Mouse (Mus musculus) embryonic facial prominence, embryonic 10.5 days (tissue): ENCODE data around the gene Tanc1. TPM values are rescaled to one million over a fixed set of nuclear protein-coding genes. Genes with fewer than 3 reads are reported as not detected.

ENCODE experiments used
- DNase-seq: peaks from one replicate; pipeline ENCODE4 v3.0.0-alpha.2; 2017; ENCODE audit warnings: low spot score
- H3K27ac ChIP-seq: fragments of 300-500 bp; sonication (generic); replicated peaks from 2 replicates; pipeline ENCODE4 v1.5.1; 2016; ENCODE audit warnings: mild to moderate bottlenecking
- H3K27me3 ChIP-seq: fragments of 300-500 bp; sonication (generic); replicated peaks from 2 replicates; pipeline ENCODE4 v1.6.1; 2016; ENCODE audit warnings: low read depth, mild to moderate bottlenecking; ENCODE audit not compliant: poor library complexity, severe bottlenecking
- H3K36me3 ChIP-seq: fragments of 300-500 bp; sonication (generic); replicated peaks from 2 replicates; pipeline ENCODE4 v1.6.1; 2016; ENCODE audit warnings: mild to moderate bottlenecking, moderate library complexity
- H3K4me1 ChIP-seq: fragments of 300-500 bp; sonication (generic); 2 replicates; pipeline ENCODE4 v1.6.1; 2016
- H3K4me3 ChIP-seq: fragments of 300-500 bp; sonication (generic); 2 replicates; pipeline ENCODE4 v1.5.1; 2016; ENCODE audit warnings: mild to moderate bottlenecking, moderate library complexity
- H3K9me3 ChIP-seq: fragments of 300-500 bp; sonication (generic); 2 replicates; pipeline ENCODE4 v1.6.1; 2016; ENCODE audit warnings: mild to moderate bottlenecking
- WGBS: fragments of 180-500 bp; shearing (Covaris S2); methylation state at CpG from one replicate; pipeline ENCODE4 v1.1.7; 2016; 5-methylcytosine and 5-hydroxymethylcytosine counted together
- polyA plus RNA-seq: library from polyadenylated mRNA; unstranded; fragments of >200 nt; fragmentation: Nextera tagmentation; extraction: Ambion mirVana; gene quantifications from 2 replicates; pipeline ENCODE4 v1.2.1, GENCODE M21; 2016

Gene Tanc1
- polyA plus RNA-seq, 1 experiment from 2014 or later = 41.2 TPM

DNA sequence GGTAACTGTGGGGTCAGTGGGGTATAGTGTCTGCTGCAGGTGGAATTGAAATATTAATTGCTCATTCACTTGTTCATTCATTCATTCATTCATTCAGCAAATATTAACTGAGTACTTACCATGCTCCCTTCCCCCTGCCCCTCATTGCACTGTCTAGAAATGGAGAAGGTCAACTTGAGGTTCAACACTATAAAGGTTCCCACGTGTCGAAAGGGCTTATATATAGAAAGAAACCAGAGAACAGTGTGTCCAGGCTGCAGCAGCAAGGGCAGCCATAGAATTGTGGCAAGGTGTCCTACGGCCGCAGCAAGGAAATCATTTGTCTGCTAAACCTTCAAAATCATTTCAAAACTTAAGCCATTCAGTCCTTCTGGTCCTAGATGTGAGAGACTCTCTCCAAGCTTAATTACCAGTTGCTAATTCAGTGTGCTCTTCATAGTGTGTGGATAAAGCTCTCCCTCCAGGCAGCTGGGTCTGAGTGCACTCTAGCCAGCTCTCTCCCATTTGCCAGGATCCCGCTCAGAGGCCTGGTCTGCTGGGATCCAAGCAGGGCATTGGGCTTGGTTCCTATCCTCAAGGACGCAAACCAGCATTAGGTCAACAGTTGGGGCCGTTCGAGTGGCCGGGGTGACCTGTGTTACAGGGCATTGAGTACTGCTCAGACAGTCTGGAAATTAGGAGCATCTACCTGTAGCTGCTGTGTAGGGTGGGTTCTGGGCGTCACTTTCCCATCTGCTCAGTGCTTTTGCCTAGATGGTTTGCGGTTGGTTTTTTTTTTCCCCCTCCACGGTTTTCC lies 172.2 kb downstream of the Tanc1 start:
- no peak overlapping the region for H3K27ac ChIP-seq
- H3K27me3 ChIP-seq = no peaks in the 10 kb centered on the region
- no peak for DNase-seq
- 89% methylated on average over 12 of the region's 12 CpGs for WGBS
- no peak overlapping the region for H3K4me3 ChIP-seq
- peaks cover 17% of the 10 kb centered on the region for H3K4me1 ChIP-seq
- peaks cover 56% of the 10 kb centered on the region for H3K36me3 ChIP-seq
- no peaks in the 10 kb centered on the region for H3K9me3 ChIP-seq

DNA sequence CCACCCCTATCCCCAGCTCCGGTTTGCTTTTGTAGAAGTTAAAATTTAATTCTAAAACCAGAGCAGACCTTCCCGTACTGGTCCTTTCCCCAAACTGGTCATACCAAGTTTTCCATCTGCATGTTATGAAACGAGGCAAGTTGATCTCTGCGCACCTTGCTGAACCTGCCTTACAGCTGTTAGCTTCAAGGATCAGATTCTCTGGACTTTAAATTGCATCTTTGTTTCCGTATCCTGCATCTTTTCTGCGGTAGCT lies 172.7 kb downstream of the Tanc1 start:
- DNase-seq = no peak
- H3K36me3 ChIP-seq = peaks cover 51% of the 10 kb centered on the region
- 85% methylated on average over 6 of the region's 6 CpGs for WGBS
- H3K4me1 ChIP-seq = peaks cover 18% of the 10 kb centered on the region
- no peak overlapping the region for H3K4me3 ChIP-seq
- no peaks in the 10 kb centered on the region for H3K9me3 ChIP-seq
- no peaks in the 10 kb centered on the region for H3K27me3 ChIP-seq
- H3K27ac ChIP-seq = no peak overlapping the region

- Histone ChIP-seq H3K4me1 (peaks cover 16% of the 10 kb centered on the region), H3K4me3 (no peak overlapping the region), H3K36me3 (peaks cover 48% of the 10 kb centered on the region), H3K27me3 (no peaks in the 10 kb centered on the region), H3K9me3 (no peaks in the 10 kb centered on the region), H3K27ac (no peak overlapping the region)
- DNase-seq = no peak
- WGBS = 84% methylated on average over 13 of the region's 13 CpGs
These were observed 173.8 kb downstream of the Tanc1 start for GRCm38 (mm10) chr2:59785597-59785996.

- Histone ChIP-seq H3K27me3 (no peaks in the 10 kb centered on the region), H3K4me1 (peaks cover 9% of the 10 kb centered on the region), H3K4me3 (no peak overlapping the region), H3K27ac (no peak overlapping the region), H3K36me3 (peaks cover 67% of the 10 kb centered on the region), H3K9me3 (no peaks in the 10 kb centered on the region)
- WGBS = 74% methylated on average over 7 of the region's 7 CpGs
- DNase-seq = no peak
These were observed 177.1 kb downstream of the Tanc1 start for GRCm38 (mm10) chr2:59788704-59789500.

DNA sequence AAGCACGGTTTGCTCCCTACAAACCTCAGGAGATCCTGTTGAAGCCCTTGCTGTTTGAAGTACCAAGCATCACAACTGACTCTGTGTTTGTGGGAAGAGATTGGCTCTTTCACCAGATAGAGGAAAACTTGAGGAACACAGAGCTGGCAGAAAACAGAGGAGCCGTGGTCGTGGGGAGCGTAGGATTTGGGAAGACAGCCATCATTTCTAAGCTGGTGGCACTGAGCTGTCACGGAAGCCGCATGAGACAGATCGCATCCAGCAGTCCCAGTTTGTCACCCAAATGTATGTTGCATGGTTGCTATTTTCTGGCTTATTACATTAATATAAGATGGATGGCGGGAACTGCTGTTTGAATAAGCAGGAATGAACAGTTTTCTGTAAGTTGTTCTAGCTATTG lies 179.8 kb downstream of the Tanc1 start:
- peaks cover 9% of the 10 kb centered on the region for H3K4me1 ChIP-seq
- H3K27me3 ChIP-seq = no peaks in the 10 kb centered on the region
- no peak overlapping the region for H3K27ac ChIP-seq
- DNase-seq = no peak
- H3K36me3 ChIP-seq = peaks cover 78% of the 10 kb centered on the region
- no peak overlapping the region for H3K4me3 ChIP-seq
- WGBS = 93% methylated on average over 8 of the region's 8 CpGs
- no peaks in the 10 kb centered on the region for H3K9me3 ChIP-seq

GRCm38 (mm10) chr2:59793337-59793736 lies 181.5 kb downstream of the Tanc1 start:
- DNase-seq = no peak
- Histone ChIP-seq H3K4me3 (no peak overlapping the region), H3K36me3 (peaks cover 70% of the 10 kb centered on the region), H3K27me3 (no peaks in the 10 kb centered on the region), H3K4me1 (peaks cover 9% of the 10 kb centered on the region), H3K27ac (no peak overlapping the region), H3K9me3 (no peaks in the 10 kb centered on the region)
- 82% methylated on average over 9 of the region's 9 CpGs for WGBS

DNA sequence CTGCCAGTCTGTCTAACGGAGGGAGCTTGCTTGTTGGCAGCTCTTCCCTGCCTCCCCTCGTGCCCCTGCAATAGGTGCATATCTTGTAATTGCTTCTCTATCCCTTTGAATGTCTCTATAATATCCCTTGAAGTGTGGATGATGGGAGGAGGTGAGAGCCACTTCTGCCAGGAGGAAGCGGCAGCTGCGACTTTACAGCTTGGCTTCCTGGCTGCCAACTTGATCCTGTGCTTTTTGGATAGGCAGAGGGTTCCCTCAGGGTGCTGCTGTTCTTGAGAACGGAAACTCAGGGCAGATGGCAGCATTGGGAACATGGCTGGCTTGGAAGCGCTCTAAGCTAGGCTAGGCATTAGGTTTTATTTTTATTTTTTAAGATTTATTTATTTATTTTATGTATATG lies 183.0 kb downstream of the Tanc1 start:
- H3K36me3 ChIP-seq = peaks cover 84% of the 10 kb centered on the region
- no peak overlapping the region for H3K27ac ChIP-seq
- no peak overlapping the region for H3K4me3 ChIP-seq
- no peak for DNase-seq
- peaks cover 8% of the 10 kb centered on the region for H3K4me1 ChIP-seq
- no peaks in the 10 kb centered on the region for H3K9me3 ChIP-seq
- no peaks in the 10 kb centered on the region for H3K27me3 ChIP-seq
- 91% methylated on average over 6 of the region's 6 CpGs for WGBS

GRCm38 (mm10) chr2:59798934-59799532 lies 187.2 kb downstream of the Tanc1 start:
- DNase-seq = no peak
- Histone ChIP-seq H3K9me3 (no peaks in the 10 kb centered on the region), H3K4me3 (no peak overlapping the region), H3K27ac (peak overlapping the region; percentile 48; the same call in 1 of the 2 replicates), H3K36me3 (peaks cover 91% of the 10 kb centered on the region), H3K27me3 (no peaks in the 10 kb centered on the region), H3K4me1 (peaks cover 8% of the 10 kb centered on the region)
- WGBS = 71% methylated on average over 16 of the region's 16 CpGs

DNA sequence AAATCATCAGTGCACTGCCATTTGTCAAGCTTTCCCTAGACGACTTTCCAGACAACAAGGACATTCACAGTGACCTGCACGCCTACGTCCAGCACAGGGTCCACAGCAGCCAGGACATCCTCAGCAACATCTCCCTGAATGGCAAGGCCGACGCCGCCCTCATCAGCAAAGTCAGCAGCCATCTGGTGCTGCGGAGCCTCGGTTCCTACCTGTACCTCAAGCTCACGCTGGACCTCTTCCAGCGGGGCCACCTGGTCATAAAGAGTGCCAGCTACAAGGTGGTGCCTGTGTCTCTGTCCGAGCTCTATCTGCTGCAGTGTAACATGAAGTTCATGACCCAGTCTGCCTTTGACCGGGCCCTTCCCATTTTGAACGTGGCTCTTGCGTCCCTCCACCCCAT lies 187.7 kb downstream of the Tanc1 start:
- H3K27ac ChIP-seq = no peak overlapping the region
- no peak overlapping the region for H3K4me3 ChIP-seq
- no peaks in the 10 kb centered on the region for H3K9me3 ChIP-seq
- 86% methylated on average over 14 of the region's 14 CpGs for WGBS
- no peaks in the 10 kb centered on the region for H3K27me3 ChIP-seq
- peaks cover 91% of the 10 kb centered on the region for H3K36me3 ChIP-seq
- peaks cover 8% of the 10 kb centered on the region for H3K4me1 ChIP-seq
- no peak for DNase-seq

DNA sequence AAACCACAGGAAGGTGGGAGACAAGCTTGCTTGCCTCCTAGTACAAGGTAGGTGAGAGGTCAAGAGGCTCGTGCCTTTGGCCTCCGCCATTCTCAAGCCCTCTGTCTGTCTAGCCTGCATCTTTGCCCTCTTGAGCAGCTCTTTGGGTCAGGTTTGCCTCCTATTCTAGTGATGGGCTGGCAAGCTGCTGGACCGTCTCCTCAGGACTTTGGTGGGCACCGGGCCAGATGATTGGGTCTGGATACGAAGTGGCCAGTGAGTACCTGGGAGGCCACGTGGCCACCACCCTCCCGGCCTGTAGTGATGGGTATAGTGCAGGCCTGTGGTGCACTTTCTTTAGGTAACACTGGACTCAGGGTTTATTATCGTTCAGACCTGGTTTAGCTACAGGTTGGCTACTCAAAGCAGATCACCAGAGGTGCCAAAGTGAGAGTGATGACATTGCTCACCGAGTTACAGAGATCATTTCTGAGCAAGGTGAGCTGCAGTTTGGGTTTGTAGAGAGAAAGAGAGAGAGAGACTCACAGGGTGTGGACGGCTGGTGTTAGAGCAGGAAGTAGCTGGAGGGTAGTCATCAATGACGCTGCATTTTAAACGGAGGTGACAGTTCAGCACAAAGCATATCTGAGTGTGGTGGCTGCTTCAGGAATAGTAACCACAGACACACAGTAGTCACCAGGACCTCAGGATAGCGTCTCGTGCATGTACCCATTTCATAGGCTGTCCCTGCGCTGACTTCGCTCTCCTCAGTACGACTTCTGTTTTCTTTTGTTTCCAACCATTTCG lies 188.8 kb downstream of the Tanc1 start:
- Histone ChIP-seq H3K27ac (no peak overlapping the region), H3K36me3 (peaks cover 87% of the 10 kb centered on the region)
- WGBS = 93% methylated on average over 18 of the region's 18 CpGs

GRCm38 (mm10) chr2:59802722-59803387 lies 191.0 kb downstream of the Tanc1 start:
- Histone ChIP-seq H3K36me3 (peaks cover 91% of the 10 kb centered on the region), H3K4me1 (peaks cover 15% of the 10 kb centered on the region), H3K9me3 (no peaks in the 10 kb centered on the region), H3K4me3 (no peak overlapping the region), H3K27ac (no peak overlapping the region), H3K27me3 (no peaks in the 10 kb centered on the region)
- DNase-seq = no peak
- 90% methylated on average over 8 of the region's 8 CpGs for WGBS

More for the DNA sequence above, 188.8 kb downstream of the Tanc1 start:
- DNase-seq = no peak
- Histone ChIP-seq H3K9me3 (no peaks in the 10 kb centered on the region), H3K4me3 (no peak overlapping the region), H3K4me1 (peaks cover 11% of the 10 kb centered on the region), H3K27me3 (no peaks in the 10 kb centered on the region)

GRCm38 (mm10) chr2:59805595-59805994 lies 193.8 kb downstream of the Tanc1 start:
- no peaks in the 10 kb centered on the region for H3K9me3 ChIP-seq
- H3K36me3 ChIP-seq = peaks cover 87% of the 10 kb centered on the region
- H3K27me3 ChIP-seq = no peaks in the 10 kb centered on the region
- 62% methylated on average over 2 of the region's 2 CpGs for WGBS
- no peak for DNase-seq
- no peak overlapping the region for H3K27ac ChIP-seq
- peaks cover 7% of the 10 kb centered on the region for H3K4me1 ChIP-seq
- no peak overlapping the region for H3K4me3 ChIP-seq
